Mouse (Mus musculus): ENCODE measurements around the gene Kif2c.

Gene Kif2c

GRCm38 (mm10) chr4:117134601-117134995 is 47.8 kb downstream of the Kif2c start:
- no peak for DNase-seq (ENCODE audit: low spot score)

GRCm38 (mm10) chr4:117133817-117134600 is 48.4 kb downstream of the Kif2c start, which contains the start of gene Plk3:
TSS of gene Plk3 (minus strand) at chr4:117133963.
- peak; percentile 94 for DNase-seq (ENCODE audit: low spot score)

- no peak for DNase-seq (ENCODE audit: low spot score)
Measured at GRCm38 (mm10) chr4:117133366-117133796, 49.1 kb downstream of the Kif2c start.

GRCm38 (mm10) chr4:117132794-117133143 is 49.7 kb downstream of the Kif2c start:
- no peak for DNase-seq (ENCODE audit: low spot score)

- no peak for DNase-seq (ENCODE audit: low spot score)
Measured at GRCm38 (mm10) chr4:117131890-117132793, 50.3 kb downstream of the Kif2c start.

GRCm38 (mm10) chr4:117131198-117131597 is 51.2 kb downstream of the Kif2c start:
- DNase-seq (ENCODE audit: low spot score): no peak

- DNase-seq (ENCODE audit: low spot score): no peak
Measured at GRCm38 (mm10) chr4:117130790-117131189, 51.6 kb downstream of the Kif2c start.

- DNase-seq (ENCODE audit: low spot score): no peak
Measured at GRCm38 (mm10) chr4:117127991-117128686, 54.3 kb downstream of the Kif2c start.

GRCm38 (mm10) chr4:117126675-117127290 is 55.7 kb downstream of the Kif2c start, which contains the start of gene Tctex1d4:
TSS of gene Tctex1d4 (plus strand) at chr4:117126794.
- no peak for DNase-seq (ENCODE audit: low spot score)

- DNase-seq (ENCODE audit: low spot score): no peak
Measured at GRCm38 (mm10) chr4:117125910-117126674, 56.3 kb downstream of the Kif2c start.

- no peak for DNase-seq (ENCODE audit: low spot score)
Measured at GRCm38 (mm10) chr4:117125348-117125909, 57.0 kb downstream of the Kif2c start, which contains the start of gene Btbd19. TSS of gene Btbd19 (minus strand) at chr4:117125725.

GRCm38 (mm10) chr4:117124518-117125347 is 57.7 kb downstream of the Kif2c start:
- peak; percentile 49 for DNase-seq (ENCODE audit: low spot score)

- DNase-seq (ENCODE audit: low spot score): no peak
Measured at GRCm38 (mm10) chr4:117124218-117124517, 58.3 kb downstream of the Kif2c start.

GRCm38 (mm10) chr4:117123546-117124217 is 58.8 kb downstream of the Kif2c start:
- DNase-seq (ENCODE audit: low spot score): no peak

- no peak for DNase-seq (ENCODE audit: low spot score)
Measured at GRCm38 (mm10) chr4:117122209-117122608, 60.2 kb downstream of the Kif2c start.

GRCm38 (mm10) chr4:117120445-117121414 is 61.7 kb downstream of the Kif2c start:
- DNase-seq (ENCODE audit: low spot score): peak; percentile 75

GRCm38 (mm10) chr4:117120052-117120444 is 62.4 kb downstream of the Kif2c start:
- DNase-seq (ENCODE audit: low spot score): no peak

GRCm38 (mm10) chr4:117119636-117120035 is 62.8 kb downstream of the Kif2c start:
- no peak for DNase-seq (ENCODE audit: low spot score)
